Comparison of ENCODE assay signal across 8 mouse cellular contexts in the genomic region with DNA sequence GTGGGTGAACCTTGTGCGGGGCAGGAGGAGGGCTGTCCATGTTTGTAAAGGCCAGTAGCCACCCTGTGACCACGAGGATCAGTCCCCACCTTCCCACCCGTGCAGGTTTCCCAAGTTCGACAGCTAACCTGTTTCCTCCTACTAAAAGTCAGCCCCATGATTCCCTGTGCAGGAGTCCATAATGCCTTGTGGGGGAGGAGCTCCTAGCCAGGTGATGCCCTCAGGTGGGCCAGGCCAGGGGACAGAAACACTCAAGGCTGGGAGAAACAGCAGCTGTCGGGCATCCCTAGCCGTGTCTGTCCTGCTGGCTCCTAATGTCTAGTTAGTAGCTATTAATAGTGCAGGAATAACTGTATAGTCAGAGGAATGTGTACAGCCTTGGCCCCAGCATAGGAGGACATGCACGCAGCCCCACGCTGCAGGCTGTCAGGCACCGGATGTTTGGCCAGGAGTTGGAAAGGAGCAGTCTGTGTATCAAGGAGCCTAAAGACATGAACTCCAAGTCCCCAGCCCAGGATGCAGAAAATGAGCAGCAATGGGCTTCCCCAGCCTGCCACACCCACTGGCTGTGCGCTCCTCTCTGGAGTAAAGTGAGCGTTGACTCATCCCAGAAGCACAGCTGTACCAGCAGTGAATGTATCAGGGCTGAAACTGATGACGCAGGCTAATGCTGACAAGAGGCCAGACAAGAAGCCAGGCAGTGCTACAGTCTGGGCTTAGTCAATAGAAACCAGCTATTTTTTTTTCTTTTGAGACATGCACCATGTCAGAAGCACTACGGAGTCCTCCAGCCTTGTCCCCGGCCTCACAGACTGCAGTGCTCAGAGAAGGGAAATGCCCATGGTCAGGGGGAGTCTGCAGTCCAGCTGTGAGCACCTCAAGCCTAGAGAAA.
DNase-seq lines count a peak whose midpoint lies in the region; ATAC-seq and TF ChIP-seq lines count a peak whose summit lies in the region.

No protein-coding gene starts in this region.

- ATAC-seq in CD4-positive, CD25-positive, alpha-beta regulatory T cell, adult 4 months, result peak; percentile 39

- no peak for TF ChIP-seq CTCF in layer of hippocampus, adult 2 months (conservative IDR thresholded peaks at IDR 0.05)

- peak overlapping the region; percentile 83 for H3K27ac ChIP-seq in layer of hippocampus, adult 2 months

- DNase-seq in layer of hippocampus, adult 2 months (ENCODE audit: low spot score in 2 of 2), result peak in 1 of 2 experiments; percentile 39
- no peak for DNase-seq in layer of hippocampus, adult 11-12 months (ENCODE audit: low spot score)
- peak; percentile 66 for DNase-seq in gastrocnemius, adult 18-20 months (ENCODE audit: low spot score)
- DNase-seq in induced T-regulatory cell, adult 2 months (ENCODE audit: low read depth), result peak; percentile 54
- DNase-seq in spleen, postnatal 4 days (ENCODE audit: low spot score in 2 of 2), result no peak
- no peak for DNase-seq in retina, embryonic 14.5 days (ENCODE audit: low spot score)
- DNase-seq in right cerebral cortex, postnatal 14 days, result no peak

- no peak overlapping the region for H3K4me3 ChIP-seq in layer of hippocampus, adult 2 months

Comparison
In these comparisons a context has a peak if more than half of its experiments do, and no peak if none do; other contexts are left out.
1. DNase-seq: peak in gastrocnemius, adult 18-20 months (single experiment) and induced T-regulatory cell, adult 2 months (single experiment); none in layer of hippocampus, adult 11-12 months (single experiment), spleen, postnatal 4 days (0 of 2), retina, embryonic 14.5 days (single experiment) and right cerebral cortex, postnatal 14 days (single experiment).